Mouse (Mus musculus) heart, adult 2 months (tissue): ENCODE data around the gene Ddx58.

Experiments used
- CTCF ChIP-seq: fragments of 200-600 bp; IDR thresholded peaks from 2 replicates; pipeline ENCODE4 v1.8.1; 2022; ENCODE audit warnings: antibody characterized with exemption, mild to moderate bottlenecking, moderate library complexity
- POLR2A ChIP-seq: fragments of 200-500 bp; IDR thresholded peaks from 2 replicates; pipeline ENCODE4 v1.6.1; 2011; ENCODE audit warnings: mild to moderate bottlenecking, low read depth, low read length, control low read depth; ENCODE audit not compliant: insufficient read depth

DNA sequence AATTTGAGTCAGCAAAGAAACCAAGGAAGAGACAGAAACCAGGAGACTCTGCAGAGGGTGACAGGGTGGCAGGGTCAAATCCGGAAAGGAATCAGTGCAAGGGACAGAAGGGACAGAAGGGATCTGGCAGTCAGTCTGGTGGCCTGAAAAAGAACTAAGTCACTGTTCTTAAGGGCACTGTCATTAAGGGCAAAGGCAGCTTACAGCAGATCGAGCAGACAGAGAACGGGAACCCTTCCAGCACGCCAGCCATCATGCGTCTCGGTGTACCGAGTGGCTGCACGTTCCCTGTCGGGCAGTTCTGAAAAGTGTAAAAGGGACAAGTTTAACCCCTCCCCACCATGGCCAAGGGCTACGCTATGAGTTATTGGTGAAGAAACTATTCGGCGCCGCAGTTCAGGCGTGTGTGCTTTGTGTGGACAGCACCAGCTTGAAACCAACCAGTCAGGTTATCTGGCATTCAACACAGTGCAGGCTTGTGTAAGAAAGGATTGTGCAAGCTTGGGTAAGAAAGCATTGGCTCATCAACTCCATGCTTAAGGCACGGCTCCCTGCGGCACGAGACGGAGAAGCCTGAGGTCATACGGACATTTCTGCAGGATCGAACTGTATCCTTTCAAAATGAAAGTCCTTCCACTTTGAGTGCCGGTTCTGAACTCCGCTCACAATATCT lies 34.3 kb downstream of the Ddx58 start:
- TF ChIP-seq CTCF (no peak), POLR2A (no peak)
